Mouse (Mus musculus) CH12.LX (cell line): Measurements from ENCODE around the gene Cdyl.

Experiments
- CTCF ChIP-seq, 2 experiments: IDR thresholded peaks in 1 of 2; conservative IDR thresholded peaks in 1 of 2; 2 replicates each; pipeline ENCODE4 v1.5.1; 2011 to 2012; ENCODE audit warnings: low read depth in 2 of 2, low read length in 2 of 2, improper control_type of control experiment in 1 of 2, inconsistent platforms in 1 of 2, mild to moderate bottlenecking in 1 of 2, moderate library complexity in 1 of 2
- USF1 ChIP-seq: IDR thresholded peaks from 2 replicates; pipeline ENCODE4 v1.6.1; 2014; ENCODE audit warnings: low read depth, mild to moderate bottlenecking, inconsistent platforms, low read length, improper control_type of control experiment

- TF ChIP-seq CTCF (conservative IDR thresholded peaks at IDR 0.05 in 1 of 2, IDR thresholded peaks at IDR 0.05 in 1 of 2; ENCODE audit: low read depth in 2 of 2, low read length in 2 of 2) (no peak), USF1 (no peak)
Observed at GRCm38 (mm10) chr13:35723073-35723472, 63.4 kb downstream of the Cdyl start.
